Mouse (Mus musculus) kidney, adult 2 months (tissue): Measurements from ENCODE around the gene Syt12.

Source experiments
- CTCF ChIP-seq: fragments of 200-500 bp; conservative IDR thresholded peaks from 2 replicates; pipeline ENCODE4 v1.5.1; 2011; ENCODE audit warnings: low read depth, mild to moderate bottlenecking, control low read depth, low read length, moderate library complexity, mixed read lengths; ENCODE audit not compliant: insufficient read depth, insufficient read length
- POLR2A ChIP-seq: fragments of 200-500 bp; IDR thresholded peaks from one replicate; pipeline ENCODE4 v1.6.1; 2011; ENCODE audit warnings: low read depth, low read length, control low read depth

- TF ChIP-seq POLR2A (no peak), CTCF (no peak)
These were observed 19.5 kb upstream of the Syt12 start for GRCm38 (mm10) chr19:4496535-4497262.
